Mouse (Mus musculus): Measurements from ENCODE around the gene Isl2. TPM values are rescaled to one million over a fixed set of nuclear protein-coding genes. Genes with fewer than 3 reads are reported as not detected.

Gene Isl2
- 16.7 and 20.0 TPM in 2 replicates for polyA plus RNA-seq (2016; fragmentation: Nextera tagmentation; extraction: Ambion mirVana)

GRCm38 (mm10) chr9:55538377-55538776, at the start of gene Isl2:
Isl2 (plus strand) TSS chr9:55538672.
- H3K9me3 ChIP-seq (replicated peaks), result no peaks in the 10 kb centered on the region
- no peaks in the 10 kb centered on the region for H3K36me3 ChIP-seq
- peaks cover 20% of the 10 kb centered on the region for H3K4me1 ChIP-seq
- ATAC-seq (ENCODE audit: low FRiP score), result no peak
- H3K27me3 ChIP-seq, result peaks cover 76% of the 10 kb centered on the region
- no peak within 1 kb of the TSS for H3K9ac ChIP-seq
- 5% methylated on average over 4 of the region's 4 CpGs for WGBS
- H3K4me2 ChIP-seq (replicated peaks), result peak within 1 kb of the TSS; percentile 24
- no peak within 1 kb of the TSS for H3K27ac ChIP-seq
- H3K4me3 ChIP-seq, result peak within 1 kb of the TSS; percentile 12

- ATAC-seq (ENCODE audit: low FRiP score), result no peak
- Histone ChIP-seq H3K9me3 (replicated peaks) (no peaks in the 10 kb centered on the region), H3K4me3 (no peak overlapping the region), H3K4me1 (0 out of 2 replicates have a peak, but pooled peaks cover 4% of the 10 kb centered on the region), H3K27ac (no peak overlapping the region), H3K4me2 (replicated peaks) (no peak overlapping the region), H3K27me3 (peaks cover 3% of the 10 kb centered on the region), H3K9ac (no peak overlapping the region), H3K36me3 (no peaks in the 10 kb centered on the region)
- WGBS, result 89% methylated on average over 3 of the region's 3 CpGs
Observed at GRCm38 (mm10) chr9:55507922-55508321, 30.6 kb upstream of the Isl2 start.

GRCm38 (mm10) chr9:55508701-55509100, 29.8 kb upstream of the Isl2 start:
- H3K9ac ChIP-seq, result no peak overlapping the region
- H3K9me3 ChIP-seq (replicated peaks), result no peaks in the 10 kb centered on the region
- H3K36me3 ChIP-seq, result no peaks in the 10 kb centered on the region
- H3K4me3 ChIP-seq, result no peak overlapping the region
- H3K4me1 ChIP-seq, result 0 out of 2 replicates have a peak, but pooled peaks cover 4% of the 10 kb centered on the region
- no peak for ATAC-seq (ENCODE audit: low FRiP score)
- peaks cover 11% of the 10 kb centered on the region for H3K27me3 ChIP-seq
- H3K27ac ChIP-seq, result no peak overlapping the region
- 63% methylated on average over 4 of the region's 4 CpGs for WGBS
- H3K4me2 ChIP-seq (replicated peaks), result no peak overlapping the region

- Histone ChIP-seq H3K27ac (no peak overlapping the region), H3K27me3 (peaks cover 20% of the 10 kb centered on the region), H3K4me2 (replicated peaks) (no peak overlapping the region), H3K4me1 (0 out of 2 replicates have a peak, but pooled peaks cover 4% of the 10 kb centered on the region), H3K4me3 (no peak overlapping the region), H3K9me3 (replicated peaks) (no peaks in the 10 kb centered on the region), H3K9ac (no peak overlapping the region), H3K36me3 (no peaks in the 10 kb centered on the region)
- WGBS, result 90% methylated on average over 1 of the region's 1 CpGs
- no peak for ATAC-seq (ENCODE audit: low FRiP score)
Observed at GRCm38 (mm10) chr9:55509731-55510130, 28.7 kb upstream of the Isl2 start.

- WGBS, result 81% methylated on average over 10 of the region's 10 CpGs
- H3K9me3 ChIP-seq (replicated peaks), result no peaks in the 10 kb centered on the region
- peak overlapping the region; percentile 85; the same call in 1 of the 2 replicates for H3K4me3 ChIP-seq
- H3K9ac ChIP-seq, result no peak overlapping the region
- peak overlapping the region; percentile 72 for H3K4me2 ChIP-seq (replicated peaks)
- H3K36me3 ChIP-seq, result no peaks in the 10 kb centered on the region
- ATAC-seq (ENCODE audit: low FRiP score), result no peak
- no peak overlapping the region for H3K27ac ChIP-seq
- H3K4me1 ChIP-seq, result 0 out of 2 replicates have a peak, but pooled peaks cover 4% of the 10 kb centered on the region
- peaks cover 23% of the 10 kb centered on the region for H3K27me3 ChIP-seq
Observed at GRCm38 (mm10) chr9:55510651-55511235, 27.7 kb upstream of the Isl2 start.

GRCm38 (mm10) chr9:55511521-55511993, 26.9 kb upstream of the Isl2 start:
- Histone ChIP-seq H3K9me3 (replicated peaks) (no peaks in the 10 kb centered on the region), H3K36me3 (no peaks in the 10 kb centered on the region), H3K4me3 (peak overlapping the region; percentile 85), H3K27ac (peak overlapping the region; percentile 84), H3K27me3 (peaks cover 23% of the 10 kb centered on the region), H3K4me1 (0 out of 2 replicates have a peak, but pooled peaks cover 4% of the 10 kb centered on the region), H3K9ac (peak overlapping the region; percentile 89), H3K4me2 (replicated peaks) (peak overlapping the region; percentile 72)
- WGBS, result under 1% methylated on average over 32 of the region's 32 CpGs
- peak; percentile 83 for ATAC-seq (ENCODE audit: low FRiP score)

- Histone ChIP-seq H3K4me2 (replicated peaks) (peak within 1 kb of the TSS; percentile 72), H3K36me3 (no peaks in the 10 kb centered on the region), H3K9ac (peak within 1 kb of the TSS; percentile 89), H3K4me1 (0 out of 2 replicates have a peak, but pooled peaks cover 4% of the 10 kb centered on the region), H3K4me3 (peak within 1 kb of the TSS; percentile 85), H3K27me3 (peaks cover 23% of the 10 kb centered on the region), H3K27ac (peak within 1 kb of the TSS; percentile 84), H3K9me3 (replicated peaks) (no peaks in the 10 kb centered on the region)
- WGBS, result 1% methylated on average over 46 of the region's 47 CpGs
- peak; percentile 98 for ATAC-seq (ENCODE audit: low FRiP score)
Observed at GRCm38 (mm10) chr9:55512027-55512543, 26.4 kb upstream of the Isl2 start, which contains the start of gene Etfa. Etfa (minus strand) TSS chr9:55512243.

- no peak overlapping the region for H3K9ac ChIP-seq
- H3K4me1 ChIP-seq, result no peaks in the 10 kb centered on the region
- no peak overlapping the region for H3K4me3 ChIP-seq
- H3K27ac ChIP-seq, result no peak overlapping the region
- 34% methylated on average over 4 of the region's 4 CpGs for WGBS
- H3K9me3 ChIP-seq (replicated peaks), result no peaks in the 10 kb centered on the region
- no peaks in the 10 kb centered on the region for H3K36me3 ChIP-seq
- H3K27me3 ChIP-seq, result peaks cover 11% of the 10 kb centered on the region; the same call in 1 of the 2 replicates
- H3K4me2 ChIP-seq (replicated peaks), result no peak overlapping the region
- ATAC-seq (ENCODE audit: low FRiP score), result no peak
Observed at GRCm38 (mm10) chr9:55525716-55526115, 12.8 kb upstream of the Isl2 start.

- H3K9ac ChIP-seq, result no peak overlapping the region
- no peak overlapping the region for H3K27ac ChIP-seq
- H3K4me1 ChIP-seq, result 0 out of 2 replicates have a peak, but pooled peaks cover 6% of the 10 kb centered on the region
- 23% methylated on average over 3 of the region's 3 CpGs for WGBS
- H3K27me3 ChIP-seq, result peaks cover 59% of the 10 kb centered on the region
- no peak for ATAC-seq (ENCODE audit: low FRiP score)
- no peaks in the 10 kb centered on the region for H3K36me3 ChIP-seq
- no peak overlapping the region for H3K4me2 ChIP-seq (replicated peaks)
- H3K4me3 ChIP-seq, result no peak overlapping the region
- no peaks in the 10 kb centered on the region for H3K9me3 ChIP-seq (replicated peaks)
Observed at GRCm38 (mm10) chr9:55535907-55536306, 2.6 kb upstream of the Isl2 start.

GRCm38 (mm10) chr9:55539006-55539405, 534 bp downstream of the Isl2 start:
- Histone ChIP-seq H3K4me2 (replicated peaks) (no peak overlapping the region), H3K9me3 (replicated peaks) (no peaks in the 10 kb centered on the region), H3K36me3 (no peaks in the 10 kb centered on the region), H3K9ac (no peak overlapping the region), H3K27ac (no peak overlapping the region), H3K4me1 (peaks cover 22% of the 10 kb centered on the region), H3K27me3 (peaks cover 81% of the 10 kb centered on the region), H3K4me3 (peak overlapping the region; percentile 4; the same call in 1 of the 2 replicates)
- WGBS, result 4% methylated on average over 1 of the region's 1 CpGs
- ATAC-seq (ENCODE audit: low FRiP score), result no peak

- Histone ChIP-seq H3K4me2 (replicated peaks) (peak overlapping the region; percentile 58), H3K9ac (peak overlapping the region; percentile 13; the same call in 1 of the 2 replicates), H3K36me3 (no peaks in the 10 kb centered on the region), H3K4me1 (peaks cover 26% of the 10 kb centered on the region), H3K9me3 (replicated peaks) (no peaks in the 10 kb centered on the region), H3K4me3 (peak overlapping the region; percentile 34), H3K27me3 (peaks cover 89% of the 10 kb centered on the region), H3K27ac (no peak overlapping the region)
- WGBS, result 2% methylated on average over 31 of the region's 31 CpGs
- no peak for ATAC-seq (ENCODE audit: low FRiP score)
Observed at GRCm38 (mm10) chr9:55539661-55540390, 1.4 kb downstream of the Isl2 start.

GRCm38 (mm10) chr9:55540391-55540770, 1.9 kb downstream of the Isl2 start:
- ATAC-seq (ENCODE audit: low FRiP score), result 0 out of 2 replicates have a peak, but pooled peaks have one; percentile 9

More at GRCm38 (mm10) chr9:55540391-55540770, 1.9 kb downstream of the Isl2 start:
- Histone ChIP-seq H3K36me3 (no peaks in the 10 kb centered on the region), H3K27ac (no peak overlapping the region), H3K27me3 (peaks cover 92% of the 10 kb centered on the region), H3K4me1 (peaks cover 26% of the 10 kb centered on the region), H3K9me3 (replicated peaks) (no peaks in the 10 kb centered on the region), H3K4me2 (replicated peaks) (peak overlapping the region; percentile 58), H3K9ac (no peak overlapping the region), H3K4me3 (peak overlapping the region; percentile 34)
- under 1% methylated on average over 12 of the region's 12 CpGs for WGBS

All from hindbrain, embryonic 12.5 days (tissue).